Mouse (Mus musculus): Measurements from ENCODE around the gene Rps11.

GRCm38 (mm10) chr7:45165701-45166100, 41.5 kb upstream of the Rps11 start:
- TF ChIP-seq CTCF (IDR thresholded peaks at IDR 0.05; ENCODE audit: control insufficient read depth, insufficient read depth, low read length), result no peak
- no peak for TF ChIP-seq POLR2A (IDR thresholded peaks at IDR 0.05; ENCODE audit: borderline replicate concordance, control insufficient read depth, low read depth, low read length)

Measured in bone marrow, adult 2 months (tissue).